Mouse (Mus musculus) cortical plate, adult 2 months (tissue): ENCODE data around the gene Eefsec.

Experiments used
- CTCF ChIP-seq: fragments of 200-500 bp; IDR thresholded peaks from 2 replicates; pipeline ENCODE4 v1.5.1; 2011; ENCODE audit warnings: mild to moderate bottlenecking, control low read depth, low read length; ENCODE audit not compliant: insufficient read depth; ENCODE audit errors: extremely low read depth
- POLR2A ChIP-seq: fragments of 200-500 bp; IDR thresholded peaks from 2 replicates; pipeline ENCODE4 v1.6.1; 2011; ENCODE audit warnings: mild to moderate bottlenecking, low read length, control low read depth; ENCODE audit not compliant: insufficient read depth; ENCODE audit errors: extremely low read depth

- TF ChIP-seq POLR2A (no peak), CTCF (no peak)
These were observed 45.9 kb downstream of the Eefsec start for GRCm38 (mm10) chr6:88400451-88400850.
